Mouse (Mus musculus) bone marrow, adult 2 months (tissue): ENCODE measurements around the gene Ocln.

Source experiments
- CTCF ChIP-seq: fragments of 200-500 bp; IDR thresholded peaks from 2 replicates; pipeline ENCODE4 v1.5.1; 2011; ENCODE audit warnings: low read length, control low read depth; ENCODE audit not compliant: control insufficient read depth, insufficient read depth
- POLR2A ChIP-seq: fragments of 200-500 bp; IDR thresholded peaks from 2 replicates; pipeline ENCODE4 v1.6.1; 2011; ENCODE audit warnings: low read depth, mild to moderate bottlenecking, control low read depth, low read length, borderline replicate concordance; ENCODE audit not compliant: control insufficient read depth

- TF ChIP-seq POLR2A (no peak), CTCF (no peak)
Observed at GRCm38 (mm10) chr13:100536149-100536548, 16.4 kb downstream of the Ocln start.
